Mouse (Mus musculus): Measurements from ENCODE around the gene Unc13c.

GRCm38 (mm10) chr9:73670040-73670439, 298.7 kb downstream of the Unc13c start:
- TF ChIP-seq CTCF (IDR thresholded peaks at IDR 0.05; ENCODE audit: low read depth) (no peak), EP300 (IDR thresholded peaks at IDR 0.05; ENCODE audit: low read depth) (no peak)
